In the genomic region with DNA sequence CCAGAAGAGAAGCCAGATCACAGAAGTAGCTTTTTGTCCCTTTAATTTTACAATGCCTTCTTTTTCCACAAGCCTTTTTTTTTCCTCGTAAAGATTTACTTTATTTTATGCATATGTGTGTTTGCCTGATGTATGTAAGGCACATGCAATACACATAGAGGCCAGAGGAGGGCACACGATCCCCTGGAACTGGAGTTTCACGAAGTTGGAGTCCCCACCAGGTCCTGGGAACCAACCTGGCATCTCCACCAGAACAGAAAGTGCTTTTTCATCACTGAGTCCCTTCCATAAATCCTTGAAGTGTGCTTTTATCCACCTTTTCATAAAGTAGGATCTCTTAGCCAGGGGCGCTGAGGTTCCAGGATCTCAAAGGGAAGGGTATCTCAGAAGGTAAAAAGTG, we compare ENCODE assay signal across 9 mouse cellular contexts.
DNase-seq lines count a peak whose midpoint lies in the region; ATAC-seq and TF ChIP-seq lines count a peak whose summit lies in the region.
"Had no signal": no experiment of that assay in that cellular context is flagged by ENCODE, and none has a peak within 500 bp of the region (broad histone marks: within the 10 kb centered on the region; RNA-seq: fewer than 3 reads in every experiment).

No protein-coding gene starts in this region.

- H3K36me3 ChIP-seq in embryonic facial prominence, embryonic 11.5 days (replicated peaks; ENCODE audit: control insufficient read depth, insufficient read depth, low read depth, low read length), result no peaks in the 10 kb centered on the region
- H3K36me3 ChIP-seq in embryonic facial prominence, embryonic 10.5 days (replicated peaks), result no peaks in the 10 kb centered on the region
- no peaks in the 10 kb centered on the region for H3K36me3 ChIP-seq in liver, adult 2 months (ENCODE audit: control insufficient read depth, insufficient read depth, low read length)
- no peaks in the 10 kb centered on the region for H3K36me3 ChIP-seq in liver, embryonic 12.5 days
- H3K36me3 ChIP-seq: neural tube, embryonic 13.5 days had no signal

- peak; percentile 70 for DNase-seq in embryonic facial prominence, embryonic 11.5 days (ENCODE audit: low spot score)
- DNase-seq in embryonic facial prominence, embryonic 10.5 days (ENCODE audit: low spot score), result no peak
- DNase-seq in liver, adult 2 months (ENCODE audit: extremely low read depth, low read depth, low spot score), result peak; percentile 10
- DNase-seq in lung, postnatal 36 days, result peak; percentile 17
- no peak for DNase-seq in urinary bladder, postnatal 10 days (ENCODE audit: low spot score)
- DNase-seq in gastrocnemius, adult 8-10 months (ENCODE audit: low spot score in 2 of 2), result no peak

- no peak overlapping the region for H3K4me2 ChIP-seq in embryonic facial prominence, embryonic 11.5 days (ENCODE audit: low read depth, low read length)
- no peak overlapping the region for H3K4me2 ChIP-seq in liver, embryonic 12.5 days
- H3K4me2 ChIP-seq: neural tube, embryonic 13.5 days had no signal

- no peaks in the 10 kb centered on the region for H3K9me3 ChIP-seq in embryonic facial prominence, embryonic 11.5 days (replicated peaks; ENCODE audit: control insufficient read depth, low read length)
- no peaks in the 10 kb centered on the region for H3K9me3 ChIP-seq in embryonic facial prominence, embryonic 10.5 days
- H3K9me3 ChIP-seq in liver, embryonic 12.5 days (replicated peaks), result no peaks in the 10 kb centered on the region
- H3K9me3 ChIP-seq: neural tube, embryonic 13.5 days had no signal

- no peak overlapping the region for H3K9ac ChIP-seq in embryonic facial prominence, embryonic 11.5 days (replicated peaks; ENCODE audit: low read length)
- no peak overlapping the region for H3K9ac ChIP-seq in liver, adult 2 months (ENCODE audit: low read depth, low read length)
- no peak overlapping the region for H3K9ac ChIP-seq in liver, embryonic 12.5 days
- H3K9ac ChIP-seq: neural tube, embryonic 13.5 days had no signal

- no peak overlapping the region for H3K27ac ChIP-seq in embryonic facial prominence, embryonic 11.5 days (replicated peaks; ENCODE audit: low read depth, low read length)
- H3K27ac ChIP-seq in embryonic facial prominence, embryonic 10.5 days (replicated peaks), result no peak overlapping the region
- H3K27ac ChIP-seq in liver, adult 2 months (replicated peaks; ENCODE audit: insufficient read depth, low read depth, low read length), result no peak overlapping the region
- no peak overlapping the region for H3K27ac ChIP-seq in liver, embryonic 12.5 days
- no peak overlapping the region for H3K27ac ChIP-seq in bone marrow, adult 2 months (ENCODE audit: control insufficient read depth, insufficient read depth, low read depth, low read length, poor library complexity)
- H3K27ac ChIP-seq: neural tube, embryonic 13.5 days had no signal

- WGBS in embryonic facial prominence, embryonic 11.5 days, result 25% methylated on average over 4 of the region's 4 CpGs
- WGBS in embryonic facial prominence, embryonic 10.5 days, result 31% methylated on average over 4 of the region's 4 CpGs
- WGBS in liver, adult 2 months, result 35% methylated on average over 4 of the region's 4 CpGs
- 20% methylated on average over 4 of the region's 4 CpGs for WGBS in liver, embryonic 12.5 days (ENCODE audit: insufficient replicate concordance)
- WGBS in bone marrow, adult 2 months, result 38% methylated on average over 4 of the region's 4 CpGs

- no peaks in the 10 kb centered on the region for H3K27me3 ChIP-seq in embryonic facial prominence, embryonic 11.5 days (ENCODE audit: control insufficient read depth, insufficient read depth, low read length)
- H3K27me3 ChIP-seq in embryonic facial prominence, embryonic 10.5 days (replicated peaks; ENCODE audit: low read depth, poor library complexity, severe bottlenecking), result peaks cover 8% of the 10 kb centered on the region
- no peaks in the 10 kb centered on the region for H3K27me3 ChIP-seq in liver, adult 2 months (ENCODE audit: control insufficient read depth, insufficient read depth, low read length)
- peaks cover 28% of the 10 kb centered on the region for H3K27me3 ChIP-seq in liver, embryonic 12.5 days (replicated peaks)

- no peak for TF ChIP-seq POLR2A in liver, adult 2 months (IDR thresholded peaks at IDR 0.05; ENCODE audit: extremely low read depth, insufficient read depth, low read length)
- no peak for TF ChIP-seq POLR2A in bone marrow, adult 2 months (IDR thresholded peaks at IDR 0.05; ENCODE audit: borderline replicate concordance, control insufficient read depth, low read depth, low read length)

- peaks cover 7% of the 10 kb centered on the region; the same call in 1 of the 2 replicates for H3K4me1 ChIP-seq in embryonic facial prominence, embryonic 11.5 days (ENCODE audit: control insufficient read depth, insufficient read depth, low read length)
- H3K4me1 ChIP-seq in embryonic facial prominence, embryonic 10.5 days, result peaks cover 54% of the 10 kb centered on the region
- no peaks in the 10 kb centered on the region for H3K4me1 ChIP-seq in liver, adult 2 months (ENCODE audit: control insufficient read depth, insufficient read depth, low read length)
- H3K4me1 ChIP-seq in liver, embryonic 12.5 days, result no peaks in the 10 kb centered on the region
- no peaks in the 10 kb centered on the region for H3K4me1 ChIP-seq in bone marrow, adult 2 months (ENCODE audit: control insufficient read depth, insufficient read depth, low read length)

- no peak overlapping the region for H3K4me3 ChIP-seq in embryonic facial prominence, embryonic 11.5 days (ENCODE audit: low read depth, low read length)
- no peak overlapping the region for H3K4me3 ChIP-seq in embryonic facial prominence, embryonic 10.5 days
- H3K4me3 ChIP-seq in liver, adult 2 months (ENCODE audit: insufficient read depth, low read depth, low read length), result no peak overlapping the region
- H3K4me3 ChIP-seq in liver, embryonic 12.5 days, result no peak overlapping the region
- no peak overlapping the region for H3K4me3 ChIP-seq in bone marrow, adult 2 months (replicated peaks; ENCODE audit: control insufficient read depth, low read depth, low read length)
- H3K4me3 ChIP-seq: neural tube, embryonic 13.5 days had no signal

- peak; percentile 65 for TF ChIP-seq CTCF in liver, adult 2 months (IDR thresholded peaks at IDR 0.05; ENCODE audit: low read depth, low read length)
- peak; percentile 27; the same call in 1 of the 2 replicates for TF ChIP-seq CTCF in bone marrow, adult 2 months (IDR thresholded peaks at IDR 0.05; ENCODE audit: control insufficient read depth, insufficient read depth, low read length)

- H3K79me2 ChIP-seq in liver, adult 2 months (ENCODE audit: control insufficient read depth, insufficient read depth, low read length), result no peaks in the 10 kb centered on the region

- no peak for ATAC-seq in embryonic facial prominence, embryonic 11.5 days (replicated peaks; ENCODE audit: insufficient number of reproducible peaks, low FRiP score, low TSS enrichment, low read depth)
- no peak for ATAC-seq in liver, embryonic 12.5 days

Comparison
In these comparisons a context has a peak if more than half of its experiments do, and no peak if none do; other contexts are left out.
1. DNase-seq: peak in embryonic facial prominence, embryonic 11.5 days (single experiment), liver, adult 2 months (single experiment) and lung, postnatal 36 days (single experiment); none in embryonic facial prominence, embryonic 10.5 days (single experiment), urinary bladder, postnatal 10 days (single experiment) and gastrocnemius, adult 8-10 months (0 of 2).